Mouse (Mus musculus) midbrain, embryonic 14.5 days (tissue): ENCODE measurements around the gene Polr2f. TPM values are rescaled to one million over a fixed set of nuclear protein-coding genes. Genes with fewer than 3 reads are reported as not detected.

Source experiments
- ATAC-seq: fragments of 200-750 bp; cut with Nextera tagmentation; 2 replicates; pipeline ENCODE4 v1.8.0; 2017; ENCODE audit warnings: moderate number of reproducible peaks, moderate library complexity; ENCODE audit not compliant: low FRiP score, low TSS enrichment
- DNase-seq: peaks from one replicate; pipeline ENCODE4 v3.0.0-alpha.2; 2015
- H3K27ac ChIP-seq: fragments of 300-500 bp; sonication (generic); replicated peaks from 2 replicates; pipeline ENCODE4 v1.5.1; 2014; ENCODE audit warnings: mild to moderate bottlenecking, low read depth, low read length, moderate library complexity
- H3K27me3 ChIP-seq: fragments of 300-500 bp; sonication (generic); 2 replicates; pipeline ENCODE4 v1.6.1; 2014; ENCODE audit warnings: low read length, control low read depth, mixed read lengths; ENCODE audit not compliant: control insufficient read depth, insufficient read depth
- H3K36me3 ChIP-seq: fragments of 300-500 bp; sonication (generic); 2 replicates; pipeline ENCODE4 v1.6.1; 2014; ENCODE audit warnings: low read length, control low read depth; ENCODE audit not compliant: control insufficient read depth, insufficient read depth
- H3K4me1 ChIP-seq: fragments of 300-500 bp; sonication (generic); 2 replicates; pipeline ENCODE4 v1.6.1; 2014; ENCODE audit warnings: mild to moderate bottlenecking, antibody characterized with exemption, low read length, control low read depth; ENCODE audit not compliant: control insufficient read depth, insufficient read depth
- H3K4me2 ChIP-seq: fragments of 300-500 bp; sonication (generic); 2 replicates; pipeline ENCODE4 v1.6.1; 2014; ENCODE audit warnings: mild to moderate bottlenecking, low read length, moderate library complexity
- H3K4me3 ChIP-seq: fragments of 300-500 bp; sonication (generic); replicated peaks from 2 replicates; pipeline ENCODE4 v1.5.1; 2014; ENCODE audit warnings: low read depth, low read length
- H3K9ac ChIP-seq: fragments of 300-500 bp; sonication (generic); replicated peaks from 2 replicates; pipeline ENCODE4 v1.6.1; 2014; ENCODE audit warnings: mild to moderate bottlenecking, low read length, moderate library complexity
- H3K9me3 ChIP-seq: fragments of 300-500 bp; sonication (generic); 2 replicates; pipeline ENCODE4 v1.6.1; 2016; ENCODE audit warnings: low read length, control low read depth, mixed read lengths; ENCODE audit not compliant: control insufficient read depth
- WGBS: fragments of 180-500 bp; shearing (Covaris S2); extraction: QIAGEN DNeasy Blood & Tissue Kit; methylation state at CpG from one replicate; pipeline ENCODE4 v1.1.7; 2014; 5-methylcytosine and 5-hydroxymethylcytosine counted together
- polyA plus RNA-seq: library from polyadenylated mRNA; unstranded; fragments of >200 nt; fragmentation: Nextera tagmentation; extraction: Ambion mirVana; gene quantifications from 2 replicates; pipeline ENCODE4 v1.2.1, GENCODE M21; 2014

Gene Polr2f
- polyA plus RNA-seq, 1 experiment from 2014 or later = 287 TPM

GRCm38 (mm10) chr15:79176905-79177304, 36.1 kb downstream of the Polr2f start:
- ATAC-seq (no peak), DNase-seq (no peak)
- H3K27ac ChIP-seq = no peak overlapping the region
- no peak overlapping the region for H3K4me3 ChIP-seq
- no peak overlapping the region for H3K4me2 ChIP-seq
- H3K4me1 ChIP-seq = no peaks in the 10 kb centered on the region
- WGBS = 37% methylated on average over 6 of the region's 6 CpGs
- no peaks in the 10 kb centered on the region for H3K27me3 ChIP-seq
- no peak overlapping the region for H3K9ac ChIP-seq
- no peaks in the 10 kb centered on the region for H3K36me3 ChIP-seq
- H3K9me3 ChIP-seq = no peaks in the 10 kb centered on the region

- no peak for DNase-seq
- H3K4me1 ChIP-seq = no peaks in the 10 kb centered on the region
- ATAC-seq = no peak
- 89% methylated on average over 10 of the region's 10 CpGs for WGBS
- no peaks in the 10 kb centered on the region for H3K36me3 ChIP-seq
- no peak overlapping the region for H3K27ac ChIP-seq
- H3K27me3 ChIP-seq = no peaks in the 10 kb centered on the region
- no peak overlapping the region for H3K4me3 ChIP-seq
- H3K4me2 ChIP-seq = no peak overlapping the region
- no peak overlapping the region for H3K9ac ChIP-seq
- H3K9me3 ChIP-seq = no peaks in the 10 kb centered on the region
Measured at GRCm38 (mm10) chr15:79185213-79185612, 44.4 kb downstream of the Polr2f start.

GRCm38 (mm10) chr15:79187819-79188218, 47.0 kb downstream of the Polr2f start:
- H3K9ac ChIP-seq = no peak overlapping the region
- H3K4me3 ChIP-seq = no peak overlapping the region
- H3K4me2 ChIP-seq = no peak overlapping the region
- no peaks in the 10 kb centered on the region for H3K9me3 ChIP-seq
- no peak overlapping the region for H3K27ac ChIP-seq
- ATAC-seq (no peak), DNase-seq (no peak)
- H3K36me3 ChIP-seq = no peaks in the 10 kb centered on the region
- H3K4me1 ChIP-seq = peaks cover 5% of the 10 kb centered on the region
- 95% methylated on average over 8 of the region's 8 CpGs for WGBS
- no peaks in the 10 kb centered on the region for H3K27me3 ChIP-seq

GRCm38 (mm10) chr15:79191426-79191825, 50.6 kb downstream of the Polr2f start:
- Histone ChIP-seq H3K4me3 (no peak overlapping the region), H3K4me2 (no peak overlapping the region), H3K27me3 (no peaks in the 10 kb centered on the region), H3K9ac (no peak overlapping the region), H3K36me3 (no peaks in the 10 kb centered on the region), H3K27ac (no peak overlapping the region), H3K9me3 (no peaks in the 10 kb centered on the region), H3K4me1 (peaks cover 21% of the 10 kb centered on the region)
- DNase-seq = no peak
- no peak for ATAC-seq
- 95% methylated on average over 2 of the region's 2 CpGs for WGBS

- Histone ChIP-seq H3K9ac (no peak overlapping the region), H3K27ac (peak overlapping the region; percentile 90), H3K4me2 (no peak overlapping the region), H3K27me3 (no peaks in the 10 kb centered on the region), H3K4me1 (peaks cover 21% of the 10 kb centered on the region), H3K9me3 (no peaks in the 10 kb centered on the region), H3K36me3 (no peaks in the 10 kb centered on the region), H3K4me3 (no peak overlapping the region)
- DNase-seq (no peak), ATAC-seq (0 out of 2 replicates have a peak, but pooled peaks have one; percentile 7)
- 63% methylated on average over 6 of the region's 6 CpGs for WGBS
Measured at GRCm38 (mm10) chr15:79192450-79192849, 51.6 kb downstream of the Polr2f start.

GRCm38 (mm10) chr15:79192885-79193845, 52.4 kb downstream of the Polr2f start:
- Histone ChIP-seq H3K9me3 (no peaks in the 10 kb centered on the region), H3K27me3 (no peaks in the 10 kb centered on the region), H3K4me1 (peaks cover 21% of the 10 kb centered on the region), H3K4me2 (peak overlapping the region; percentile 28), H3K4me3 (no peak overlapping the region), H3K27ac (peak overlapping the region; percentile 90), H3K9ac (peak overlapping the region; percentile 36), H3K36me3 (no peaks in the 10 kb centered on the region)
- ATAC-seq (peak; percentile 79), DNase-seq (peak; percentile 83)
- WGBS = 6% methylated on average over 27 of the region's 27 CpGs

DNA sequence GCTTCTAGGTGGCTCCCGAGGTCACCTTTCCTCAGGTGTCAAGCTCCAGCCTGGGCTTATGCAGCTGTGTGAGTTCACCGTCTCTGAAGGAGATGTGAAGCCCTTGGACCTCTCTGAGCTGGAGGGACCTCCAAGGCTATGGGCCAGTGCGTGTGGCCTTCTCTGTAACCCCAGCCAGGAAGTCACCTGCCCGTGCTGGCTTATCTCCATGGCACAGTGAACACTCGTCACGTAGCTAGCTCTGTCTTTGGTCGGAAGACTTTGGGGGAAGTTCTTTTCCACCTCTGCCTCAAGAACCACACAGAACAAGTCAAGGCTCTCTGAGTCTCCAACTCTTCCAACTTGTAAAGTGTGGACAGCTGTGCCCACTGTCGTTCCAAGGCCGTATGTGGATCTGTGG, 53.2 kb downstream of the Polr2f start:
- Histone ChIP-seq H3K4me1 (peaks cover 21% of the 10 kb centered on the region), H3K36me3 (no peaks in the 10 kb centered on the region), H3K4me3 (no peak overlapping the region), H3K9ac (no peak overlapping the region), H3K4me2 (no peak overlapping the region; the same call in 1 of the 2 replicates), H3K9me3 (no peaks in the 10 kb centered on the region), H3K27me3 (no peaks in the 10 kb centered on the region), H3K27ac (peak overlapping the region; percentile 90)
- ATAC-seq (no peak), DNase-seq (no peak)
- 86% methylated on average over 9 of the region's 9 CpGs for WGBS

DNA sequence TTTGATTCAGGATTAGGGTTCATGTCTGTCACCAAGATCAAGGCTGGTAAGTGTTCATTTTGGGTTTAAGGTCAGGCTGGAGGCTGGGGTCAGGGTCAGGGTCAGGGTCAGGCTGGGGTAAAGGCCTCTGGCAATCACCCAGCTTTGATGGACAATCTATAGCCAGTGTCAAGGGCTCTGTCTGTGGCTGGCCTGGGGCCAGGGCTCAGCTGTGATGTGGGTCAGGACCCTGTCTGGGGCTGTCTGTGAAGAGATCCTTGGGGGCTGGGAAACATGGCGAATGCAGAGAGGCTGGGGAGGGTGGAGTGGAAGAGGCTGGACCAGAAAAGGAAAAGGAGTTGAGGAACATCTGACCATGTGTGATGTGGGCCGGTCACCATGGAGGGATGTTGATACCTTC, 54.1 kb downstream of the Polr2f start:
- no peaks in the 10 kb centered on the region for H3K27me3 ChIP-seq
- ATAC-seq = no peak

DNA sequence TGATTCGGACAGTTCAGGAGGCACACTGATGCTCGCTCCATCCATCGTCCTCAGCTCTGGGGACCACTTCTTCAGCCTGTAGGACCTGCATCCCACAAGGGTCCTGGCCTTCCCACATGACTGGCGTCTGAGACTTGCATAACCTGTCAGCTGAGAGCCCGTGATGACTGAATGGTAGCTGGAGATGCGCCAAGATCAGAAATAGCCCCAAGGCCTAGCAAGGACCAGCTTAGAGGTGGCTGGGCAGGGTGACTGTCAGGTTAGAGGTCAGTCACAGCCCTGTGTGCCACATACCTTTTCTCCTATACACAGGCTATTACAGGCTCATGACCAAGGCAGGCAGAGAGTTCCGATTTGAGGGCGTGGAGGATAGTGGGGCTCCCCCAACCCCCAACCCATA, 54.7 kb downstream of the Polr2f start:
- WGBS = 88% methylated on average over 8 of the region's 8 CpGs
- Histone ChIP-seq H3K9me3 (no peaks in the 10 kb centered on the region), H3K4me1 (peaks cover 21% of the 10 kb centered on the region), H3K27ac (0 out of 2 replicates have a peak overlapping the region, but pooled peaks have one; percentile 8), H3K4me3 (no peak overlapping the region), H3K9ac (no peak overlapping the region), H3K4me2 (no peak overlapping the region), H3K36me3 (no peaks in the 10 kb centered on the region), H3K27me3 (no peaks in the 10 kb centered on the region)
- DNase-seq (no peak), ATAC-seq (no peak)

More for the DNA sequence above, 54.1 kb downstream of the Polr2f start:
- H3K4me2 ChIP-seq = no peak overlapping the region
- no peaks in the 10 kb centered on the region for H3K9me3 ChIP-seq
- no peak overlapping the region for H3K4me3 ChIP-seq
- WGBS = 77% methylated on average over 2 of the region's 2 CpGs
- no peaks in the 10 kb centered on the region for H3K36me3 ChIP-seq
- H3K4me1 ChIP-seq = peaks cover 21% of the 10 kb centered on the region
- no peak overlapping the region for H3K9ac ChIP-seq
- H3K27ac ChIP-seq = no peak overlapping the region
- DNase-seq = no peak
